Mouse (Mus musculus): ENCODE data around the gene Atad5. TPM values are rescaled to one million over a fixed set of nuclear protein-coding genes. Genes with fewer than 3 reads are reported as not detected.

The Atad5 gene
- total RNA-seq, 1 experiment = 23.6 TPM

- Histone ChIP-seq H3K9me3 (ENCODE audit: control insufficient read depth, insufficient read depth, low read depth, low read length) (no peaks in the 10 kb centered on the region), H3K9ac (ENCODE audit: insufficient read depth, low read depth, low read length, poor library complexity, severe bottlenecking) (no peak overlapping the region), H3K27ac (ENCODE audit: insufficient read depth, low read depth, low read length, poor library complexity, severe bottlenecking) (no peak overlapping the region), H3K36me3 (ENCODE audit: control insufficient read depth, insufficient read depth, low read length, poor library complexity, severe bottlenecking) (no peaks in the 10 kb centered on the region), H3K4me3 (ENCODE audit: insufficient read depth in 1 of 2, low read depth in 1 of 2, low read length in 2 of 2, poor library complexity in 1 of 2, severe bottlenecking in 1 of 2) (no peak overlapping the region), H3K4me1 (ENCODE audit: control insufficient read depth in 2 of 2, insufficient read depth in 2 of 2, low read length in 2 of 2, poor library complexity in 1 of 2) (peaks cover 9 to 13% of the 10 kb centered on the region in 2 experiments)
- in situ Hi-C loops (cut with MboI; ENCODE audit: low sequenced_read_pairs in 2 of 2, unreplicated experiment in 2 of 2) = no loop called here
- no peak for DNase-seq (ENCODE audit: low read depth, low spot score)
- no peak for TF ChIP-seq MAFK (IDR thresholded peaks at IDR 0.05; ENCODE audit: insufficient read depth, low read depth, low read length)
- no peak for TF ChIP-seq ZC3H11A (IDR thresholded peaks at IDR 0.05; ENCODE audit: borderline replicate concordance, low read depth, low read length)
- no peak for TF ChIP-seq CHD2 (IDR thresholded peaks at IDR 0.05; ENCODE audit: low read depth, low read length)
- no peak for TF ChIP-seq HCFC1 (IDR thresholded peaks at IDR 0.05; ENCODE audit: borderline replicate concordance, insufficient read depth, low read length)
- TF ChIP-seq ZNF384 (IDR thresholded peaks at IDR 0.05; ENCODE audit: low read depth, low read length) = no peak
Observed at GRCm38 (mm10) chr11:80168121-80168520, 78.9 kb downstream of the Atad5 start.

DNA sequence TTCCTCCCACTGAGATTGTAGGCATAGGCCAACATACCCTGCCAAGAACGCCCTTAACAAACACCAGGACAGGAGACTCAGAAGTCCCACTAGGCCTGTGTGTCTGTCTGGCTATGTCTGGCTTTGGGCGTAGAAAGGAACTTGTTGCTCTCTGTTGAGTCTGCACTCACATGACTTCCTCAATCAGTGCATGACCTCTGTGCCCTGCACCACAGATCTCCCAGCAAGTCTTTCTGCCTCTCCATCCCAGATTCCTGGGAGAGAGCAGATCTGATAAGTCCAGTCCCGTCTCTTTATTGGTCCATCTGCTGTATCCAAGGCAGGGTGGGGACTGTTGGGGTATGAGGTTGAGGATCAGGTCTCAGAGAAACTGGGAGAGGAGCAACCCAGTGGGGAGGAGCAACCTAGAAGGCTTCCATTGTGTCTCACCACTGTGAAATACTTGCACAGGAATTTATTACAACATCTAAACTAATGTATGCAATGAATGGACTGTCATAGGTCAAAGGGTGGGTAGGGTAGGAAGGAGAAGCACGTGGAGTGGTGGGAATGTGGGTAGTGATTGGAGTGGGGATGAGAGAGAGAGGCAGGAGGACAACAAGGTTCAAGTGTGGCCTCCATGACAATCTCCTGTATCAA is 79.5 kb downstream of the Atad5 start:
- Histone ChIP-seq H3K9ac (ENCODE audit: insufficient read depth, low read depth, low read length, poor library complexity, severe bottlenecking) (no peak overlapping the region), H3K27ac (ENCODE audit: insufficient read depth, low read depth, low read length, poor library complexity, severe bottlenecking) (no peak overlapping the region), H3K36me3 (ENCODE audit: control insufficient read depth, insufficient read depth, low read length, poor library complexity, severe bottlenecking) (no peaks in the 10 kb centered on the region), H3K4me1 (ENCODE audit: control insufficient read depth in 2 of 2, insufficient read depth in 2 of 2, low read length in 2 of 2, poor library complexity in 1 of 2) (peaks cover 9 to 10% of the 10 kb centered on the region in 2 experiments), H3K4me3 (ENCODE audit: insufficient read depth in 1 of 2, low read depth in 1 of 2, low read length in 2 of 2, poor library complexity in 1 of 2, severe bottlenecking in 1 of 2) (no peak overlapping the region), H3K9me3 (ENCODE audit: control insufficient read depth, insufficient read depth, low read depth, low read length) (no peaks in the 10 kb centered on the region)
- in situ Hi-C loops (cut with MboI; ENCODE audit: low sequenced_read_pairs in 2 of 2, unreplicated experiment in 2 of 2) = no loop called here
- TF ChIP-seq CHD2 (IDR thresholded peaks at IDR 0.05; ENCODE audit: low read depth, low read length) (no peak), HCFC1 (IDR thresholded peaks at IDR 0.05; ENCODE audit: borderline replicate concordance, insufficient read depth, low read length) (no peak), ZNF384 (IDR thresholded peaks at IDR 0.05; ENCODE audit: low read depth, low read length) (no peak), ZC3H11A (IDR thresholded peaks at IDR 0.05; ENCODE audit: borderline replicate concordance, low read depth, low read length) (no peak), MAFK (IDR thresholded peaks at IDR 0.05; ENCODE audit: insufficient read depth, low read depth, low read length) (no peak)
- no peak for DNase-seq (ENCODE audit: low read depth, low spot score)

DNA sequence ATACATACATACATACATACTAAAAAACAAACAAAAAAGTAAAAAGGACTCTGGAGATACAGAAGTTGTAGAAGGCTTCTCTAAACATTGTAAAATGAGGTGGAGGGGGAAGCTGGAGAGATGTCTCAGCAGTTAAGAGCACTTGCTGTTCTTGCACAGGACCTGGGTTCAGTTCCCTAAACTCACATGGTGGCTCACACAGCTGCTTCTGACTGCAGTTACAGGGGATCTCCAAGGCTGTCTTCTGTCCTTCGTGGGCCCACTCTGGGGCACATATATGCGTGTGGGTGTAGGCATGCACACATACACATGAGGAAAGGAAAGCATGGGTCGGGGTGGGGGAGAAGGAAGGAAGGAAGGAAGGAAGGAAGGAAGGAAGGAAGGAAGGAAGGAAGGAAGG is 80.4 kb downstream of the Atad5 start:
- TF ChIP-seq ZC3H11A (IDR thresholded peaks at IDR 0.05; ENCODE audit: borderline replicate concordance, low read depth, low read length) (no peak), MAFK (IDR thresholded peaks at IDR 0.05; ENCODE audit: insufficient read depth, low read depth, low read length) (no peak)
- Histone ChIP-seq H3K4me3 (ENCODE audit: insufficient read depth in 1 of 2, low read depth in 1 of 2, low read length in 2 of 2, poor library complexity in 1 of 2, severe bottlenecking in 1 of 2) (no peak overlapping the region), H3K27ac (ENCODE audit: insufficient read depth, low read depth, low read length, poor library complexity, severe bottlenecking) (no peak overlapping the region), H3K9me3 (ENCODE audit: control insufficient read depth, insufficient read depth, low read depth, low read length) (no peaks in the 10 kb centered on the region), H3K4me1 (ENCODE audit: control insufficient read depth in 2 of 2, insufficient read depth in 2 of 2, low read length in 2 of 2, poor library complexity in 1 of 2) (peaks cover 9 to 14% of the 10 kb centered on the region in 2 experiments; a peak in 3 of 4 replicates), H3K9ac (ENCODE audit: insufficient read depth, low read depth, low read length, poor library complexity, severe bottlenecking) (no peak overlapping the region), H3K36me3 (ENCODE audit: control insufficient read depth, insufficient read depth, low read length, poor library complexity, severe bottlenecking) (no peaks in the 10 kb centered on the region)
- DNase-seq (ENCODE audit: low read depth, low spot score) = no peak
- in situ Hi-C loops (cut with MboI; ENCODE audit: low sequenced_read_pairs in 2 of 2, unreplicated experiment in 2 of 2) = no loop called here

DNA sequence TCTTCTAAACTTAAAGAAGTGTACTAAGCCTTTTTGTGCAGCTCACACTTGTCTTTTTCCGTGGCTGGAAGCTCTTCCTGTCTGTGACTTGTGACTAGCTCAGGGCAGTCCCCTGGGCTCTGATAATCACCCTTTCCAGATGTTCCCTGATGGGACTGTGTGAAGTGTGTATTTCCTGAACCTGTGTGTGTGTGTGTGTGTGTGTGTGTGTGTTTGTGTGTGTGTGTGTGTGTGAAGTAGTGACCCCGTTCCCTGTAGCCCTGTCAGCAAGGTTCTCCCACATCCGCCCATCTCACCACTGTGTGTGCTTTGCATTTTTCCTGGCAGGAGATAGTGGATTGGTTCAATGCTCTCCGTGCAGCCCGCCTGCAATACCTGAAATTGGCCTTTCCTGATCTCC is 81.2 kb downstream of the Atad5 start:
- in situ Hi-C loops (cut with MboI; ENCODE audit: low sequenced_read_pairs in 2 of 2, unreplicated experiment in 2 of 2) = no loop called here
- Histone ChIP-seq H3K27ac (ENCODE audit: insufficient read depth, low read depth, low read length, poor library complexity, severe bottlenecking) (no peak overlapping the region), H3K36me3 (ENCODE audit: control insufficient read depth, insufficient read depth, low read length, poor library complexity, severe bottlenecking) (no peaks in the 10 kb centered on the region), H3K4me1 (ENCODE audit: control insufficient read depth in 2 of 2, insufficient read depth in 2 of 2, low read length in 2 of 2, poor library complexity in 1 of 2) (peaks cover 11 to 15% of the 10 kb centered on the region in 2 experiments), H3K9me3 (ENCODE audit: control insufficient read depth, insufficient read depth, low read depth, low read length) (no peaks in the 10 kb centered on the region), H3K9ac (ENCODE audit: insufficient read depth, low read depth, low read length, poor library complexity, severe bottlenecking) (no peak overlapping the region), H3K4me3 (ENCODE audit: insufficient read depth in 1 of 2, low read depth in 1 of 2, low read length in 2 of 2, poor library complexity in 1 of 2, severe bottlenecking in 1 of 2) (no peak overlapping the region)
- DNase-seq (ENCODE audit: low read depth, low spot score) = no peak
- TF ChIP-seq ZNF384 (IDR thresholded peaks at IDR 0.05; ENCODE audit: low read depth, low read length) = no peak
- TF ChIP-seq CHD2 (IDR thresholded peaks at IDR 0.05; ENCODE audit: low read depth, low read length) = no peak
- TF ChIP-seq ZC3H11A (IDR thresholded peaks at IDR 0.05; ENCODE audit: borderline replicate concordance, low read depth, low read length) = no peak
- no peak for TF ChIP-seq MAFK (IDR thresholded peaks at IDR 0.05; ENCODE audit: insufficient read depth, low read depth, low read length)
- TF ChIP-seq HCFC1 (IDR thresholded peaks at IDR 0.05; ENCODE audit: borderline replicate concordance, insufficient read depth, low read length) = no peak

- no peaks in the 10 kb centered on the region for H3K36me3 ChIP-seq (ENCODE audit: control insufficient read depth, insufficient read depth, low read length, poor library complexity, severe bottlenecking)
- in situ Hi-C loops (cut with MboI; ENCODE audit: low sequenced_read_pairs in 2 of 2, unreplicated experiment in 2 of 2) = no loop called here
- no peak for DNase-seq (ENCODE audit: low read depth, low spot score)
- H3K4me1 ChIP-seq (ENCODE audit: control insufficient read depth in 2 of 2, insufficient read depth in 2 of 2, low read length in 2 of 2, poor library complexity in 1 of 2) = peaks cover 19 to 26% of the 10 kb centered on the region in 2 experiments
- H3K4me3 ChIP-seq (ENCODE audit: insufficient read depth in 1 of 2, low read depth in 1 of 2, low read length in 2 of 2, poor library complexity in 1 of 2, severe bottlenecking in 1 of 2) = no peak overlapping the region
- no peaks in the 10 kb centered on the region for H3K9me3 ChIP-seq (ENCODE audit: control insufficient read depth, insufficient read depth, low read depth, low read length)
- H3K27ac ChIP-seq (ENCODE audit: insufficient read depth, low read depth, low read length, poor library complexity, severe bottlenecking) = no peak overlapping the region
- TF ChIP-seq ZNF384 (IDR thresholded peaks at IDR 0.05; ENCODE audit: low read depth, low read length) = no peak
- no peak for TF ChIP-seq HCFC1 (IDR thresholded peaks at IDR 0.05; ENCODE audit: borderline replicate concordance, insufficient read depth, low read length)
- TF ChIP-seq CHD2 (IDR thresholded peaks at IDR 0.05; ENCODE audit: low read depth, low read length) = no peak
- peak; percentile 82 for TF ChIP-seq MAFK (IDR thresholded peaks at IDR 0.05; ENCODE audit: insufficient read depth, low read depth, low read length)
- TF ChIP-seq ZC3H11A (IDR thresholded peaks at IDR 0.05; ENCODE audit: borderline replicate concordance, low read depth, low read length) = no peak
- H3K9ac ChIP-seq (ENCODE audit: insufficient read depth, low read depth, low read length, poor library complexity, severe bottlenecking) = no peak overlapping the region
Observed at GRCm38 (mm10) chr11:80171884-80172283, 82.7 kb downstream of the Atad5 start.

Measured in ES-E14 (cell line).